Mouse (Mus musculus): ENCODE results near the gene Ccdc57.

DNA sequence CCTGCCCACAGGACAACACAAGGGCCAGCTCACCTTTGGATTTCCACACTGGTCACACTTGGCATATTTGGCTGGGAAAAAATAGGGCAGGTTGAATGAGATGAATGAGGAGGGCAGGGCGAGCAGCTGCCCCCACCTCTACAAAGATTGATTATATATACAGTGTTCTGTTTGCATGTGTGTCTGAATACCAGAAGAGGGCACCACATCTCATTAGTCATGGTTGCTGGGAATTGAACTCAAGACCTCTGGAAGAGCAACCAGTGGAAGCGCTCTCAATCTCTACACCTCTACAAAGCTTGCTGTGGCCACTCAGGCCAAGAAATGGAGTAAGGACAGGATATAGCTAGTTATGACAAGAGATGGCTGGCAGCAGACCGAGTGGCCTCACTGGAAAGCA lies 142.9 kb downstream of the Ccdc57 start:
- peak; percentile 42 for TF ChIP-seq CTCF (IDR thresholded peaks at IDR 0.05; ENCODE audit: low read depth)
- no peak for TF ChIP-seq EP300 (optimal IDR thresholded peaks at IDR 0.05)

Measured in stomach, postnatal 0 days (tissue).